Mouse (Mus musculus) monocyte, adult 59 days (primary cell): Measurements from ENCODE around the gene Lmo3. TPM values are rescaled to one million over a fixed set of nuclear protein-coding genes. Genes with fewer than 3 reads are reported as not detected.

ENCODE experiments used
- total RNA-seq, 2 experiments: library from RNA; stranded (reverse); gene quantifications; one replicate each; pipeline ENCODE4 v1.2.4; 2023

Gene Lmo3
- not detected for total RNA-seq

GRCm38 (mm10) chr6:138581734-138582505, at the start of gene Lmo3:
Gene Lmo3 (minus strand): TSS chr6:138581968.

Other genes starting within 250 kb of the Lmo3 start
- gene Igbp1b, start 76.6 kb upstream of the Lmo3 start, total RNA-seq = not detected